Mouse (Mus musculus) inflammation-experienced regulatory T-cells, adult 6 months (primary cell): ENCODE data around the gene Cd300c. TPM values are rescaled to one million over a fixed set of nuclear protein-coding genes. Genes with fewer than 3 reads are reported as not detected.
"Not testable (repeated sequence)": the region's sequence is repeated elsewhere in the genome, so short reads cannot be mapped to it uniquely, and the experiment has no call there.

Experiments
- ATAC-seq: one replicate; pipeline ENCODE4 v1.8.0; 2017
- polyA plus RNA-seq, 3 experiments: library from polyadenylated mRNA; unstranded; fragments of 100-300 nt; shearing (Covaris generic); gene quantifications; one replicate each; pipeline ENCODE4 v1.2.1; 2017

Cd300c gene
- not detected for polyA plus RNA-seq

DNA sequence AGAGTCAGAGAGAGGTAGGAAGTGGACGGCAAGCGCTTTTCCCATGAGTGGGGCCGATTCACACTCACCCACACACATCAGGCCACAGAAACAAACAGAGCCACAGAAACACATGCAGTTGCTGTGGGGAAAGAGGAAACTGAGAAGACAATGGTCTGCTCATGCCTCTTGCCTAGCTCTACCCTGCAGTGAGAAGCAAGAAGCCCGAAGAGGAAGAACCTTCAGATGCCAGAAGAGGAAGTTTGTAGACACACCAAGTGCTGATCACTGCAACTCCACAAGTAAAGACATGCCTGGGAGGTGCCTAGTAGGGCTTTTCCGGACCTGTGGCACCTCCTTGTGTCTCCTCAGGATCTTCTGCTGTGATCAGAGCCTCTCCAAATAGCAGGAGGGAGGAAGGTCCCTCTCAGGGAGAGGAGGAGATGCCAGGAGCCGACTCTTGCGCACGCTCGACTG is at the start of gene Cd300c:
Gene Cd300c, minus strand, starts transcription at position 406 of the 456 bp plus-strand sequence.
- ATAC-seq = no peak

DNA sequence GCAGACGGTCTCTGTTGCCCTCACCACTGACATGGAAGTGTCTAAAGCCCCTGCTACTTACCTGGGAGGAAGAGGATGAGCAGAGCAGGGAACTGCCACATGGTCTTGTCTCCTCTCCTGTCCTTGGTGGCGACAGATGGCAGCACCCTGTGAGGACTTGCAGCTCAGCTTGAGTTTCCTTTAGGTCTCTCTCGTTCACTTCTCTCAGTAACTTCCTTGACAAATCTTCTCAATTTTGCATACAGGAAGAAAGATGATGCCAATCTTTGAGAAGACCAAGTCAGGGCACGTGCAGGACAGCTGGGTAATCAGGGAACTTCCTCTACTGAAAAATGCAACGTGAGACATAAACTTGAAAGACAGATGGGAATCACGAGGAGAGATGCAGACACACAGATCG is 47.1 kb upstream of the Cd300c start, which contains the start of gene Cd300ld2:
Gene Cd300ld2, minus strand, starts transcription at position 101 of the 400 bp plus-strand sequence.
- not testable (repeated sequence) for ATAC-seq

DNA sequence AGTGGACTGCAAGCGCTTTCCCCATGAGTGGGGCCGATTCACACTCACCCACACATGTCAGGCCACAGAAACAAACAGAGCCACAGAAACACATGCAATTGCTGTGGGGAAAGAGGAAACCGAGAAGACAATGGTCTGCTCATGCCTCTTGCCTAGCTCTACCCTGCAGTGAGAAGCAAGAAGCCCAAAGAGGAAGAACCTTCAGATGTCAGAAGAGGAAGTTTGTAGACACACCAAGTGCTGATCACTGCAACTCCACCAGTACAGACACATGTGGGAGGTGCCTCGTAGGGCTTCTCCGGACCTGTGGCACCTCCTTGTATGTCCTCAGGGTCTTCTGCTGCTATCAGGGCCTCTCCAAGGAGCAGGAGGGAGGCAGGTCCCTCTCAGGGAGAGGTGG is 35.1 kb upstream of the Cd300c start:
- no peak for ATAC-seq

DNA sequence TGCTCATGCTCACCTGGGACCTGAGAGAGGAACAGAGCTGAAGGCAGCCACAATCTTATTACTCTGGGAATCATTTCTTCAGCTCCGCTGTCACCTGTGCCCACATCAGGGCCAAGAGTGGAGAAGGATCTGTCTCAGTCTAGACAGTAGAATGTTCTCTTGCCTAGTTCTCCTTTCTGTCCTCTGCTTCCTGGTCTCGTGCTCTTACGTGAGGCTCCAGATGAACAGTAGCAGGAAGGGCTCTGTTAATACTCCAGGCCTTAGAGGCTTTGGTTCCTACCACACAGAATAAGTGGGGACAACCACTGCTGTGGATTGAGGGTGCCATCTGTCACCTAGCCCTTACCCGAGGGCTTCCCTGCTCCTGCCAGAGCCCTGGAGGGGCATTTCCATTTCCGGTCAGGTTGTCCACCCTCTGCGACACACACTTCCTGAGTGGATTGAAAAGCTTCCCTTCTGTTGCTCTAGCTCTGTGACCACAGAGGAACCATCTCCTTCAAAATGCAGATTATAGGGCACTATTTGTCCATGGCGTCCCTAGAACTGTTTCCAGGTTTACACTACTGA is 32.6 kb upstream of the Cd300c start, which contains the start of gene Cd300c2:
Gene Cd300c2, minus strand, starts transcription at position 407 of the 567 bp plus-strand sequence.
- no peak for ATAC-seq

DNA sequence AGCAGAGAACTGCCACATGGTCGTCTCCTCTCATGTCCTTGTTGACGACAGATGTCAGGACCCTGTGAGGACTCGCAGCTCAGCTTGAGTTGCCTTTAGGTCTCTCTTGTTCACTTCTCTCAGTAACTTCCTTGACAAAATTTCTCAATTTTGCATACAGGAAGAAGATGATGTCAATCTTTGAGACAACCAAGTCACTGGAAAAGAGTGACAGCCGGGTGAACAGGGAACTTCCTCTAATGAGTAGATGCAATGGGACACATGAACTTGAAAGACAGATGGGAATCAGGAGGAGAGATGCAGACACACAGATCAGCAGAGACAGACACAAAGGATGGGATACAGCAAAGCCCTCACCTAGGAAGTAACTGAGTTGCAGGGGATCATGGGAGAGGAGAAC is 20.8 kb upstream of the Cd300c start, which contains the start of gene Cd300ld:
Gene Cd300ld, minus strand, starts transcription at position 130 of the 400 bp plus-strand sequence.
- ATAC-seq = no peak

DNA sequence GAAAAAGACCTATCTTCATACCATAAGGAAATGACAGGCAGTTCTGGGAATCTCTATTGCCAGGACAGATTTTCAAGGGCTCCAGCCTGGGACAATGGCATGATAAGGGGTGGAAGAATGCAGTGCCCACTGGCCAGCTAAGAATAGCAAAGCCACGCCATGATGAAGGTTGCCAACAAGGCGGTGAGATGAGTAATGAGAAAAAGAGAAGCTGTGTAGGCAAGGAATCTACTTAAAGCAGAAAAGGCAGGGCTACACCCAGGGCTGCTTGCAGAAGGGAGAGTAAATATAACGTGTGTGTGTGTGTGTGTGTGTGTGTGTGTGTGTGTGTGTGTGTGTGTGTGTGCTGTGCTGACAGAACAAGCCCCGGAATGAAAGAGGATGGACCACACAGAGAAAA is 12.9 kb upstream of the Cd300c start:
- ATAC-seq = no peak

DNA sequence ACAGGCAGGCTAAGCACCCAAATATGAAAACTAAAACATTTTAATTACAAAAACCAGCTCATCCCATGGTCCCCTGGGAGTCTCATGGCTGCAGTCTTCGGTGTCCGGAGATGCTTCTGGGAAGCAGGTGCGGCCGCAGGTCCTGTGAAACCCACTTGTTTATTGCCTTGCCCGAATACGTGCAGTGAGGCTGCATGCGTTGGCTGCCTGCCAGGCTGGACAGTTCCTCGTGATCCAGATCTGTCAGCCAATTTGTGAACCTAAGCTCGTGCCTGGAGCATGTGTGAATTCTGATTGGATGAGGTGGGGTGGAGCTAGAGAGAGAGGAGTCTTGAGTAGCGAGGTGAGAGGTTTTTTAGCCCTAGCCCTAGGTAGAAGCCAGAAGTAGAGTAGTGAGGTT is 3.8 kb upstream of the Cd300c start:
- no peak for ATAC-seq

DNA sequence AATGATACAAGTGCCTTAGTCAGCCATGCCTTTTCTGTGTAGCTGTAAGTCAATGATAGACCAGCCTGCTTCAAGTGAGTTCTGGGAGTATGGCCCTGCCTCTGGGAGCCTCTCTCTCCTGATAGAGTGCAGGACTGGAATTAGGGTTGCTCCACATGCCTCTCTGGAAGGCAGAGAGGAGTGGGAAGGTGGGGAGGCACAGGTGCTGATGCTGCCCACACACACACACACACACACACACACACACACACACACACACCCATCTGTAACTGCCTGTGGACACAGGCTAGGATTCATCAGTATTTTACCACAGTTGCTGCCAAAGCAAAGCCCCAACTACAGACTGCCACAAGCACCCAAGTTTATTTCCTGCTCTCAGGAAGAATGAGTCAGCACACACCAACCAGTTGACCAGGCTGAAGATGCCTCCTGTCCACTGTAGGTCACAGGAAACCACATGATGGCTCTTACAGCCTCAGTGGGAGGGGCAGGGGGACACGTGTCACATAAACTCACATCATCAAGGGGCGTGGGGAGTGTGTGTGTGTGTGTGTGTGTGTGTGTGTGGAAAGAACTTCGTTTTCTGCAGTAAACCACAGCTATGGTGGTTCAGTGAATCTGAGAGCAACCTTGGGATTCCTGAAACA is 3.7 kb downstream of the Cd300c start:
- ATAC-seq = no peak

DNA sequence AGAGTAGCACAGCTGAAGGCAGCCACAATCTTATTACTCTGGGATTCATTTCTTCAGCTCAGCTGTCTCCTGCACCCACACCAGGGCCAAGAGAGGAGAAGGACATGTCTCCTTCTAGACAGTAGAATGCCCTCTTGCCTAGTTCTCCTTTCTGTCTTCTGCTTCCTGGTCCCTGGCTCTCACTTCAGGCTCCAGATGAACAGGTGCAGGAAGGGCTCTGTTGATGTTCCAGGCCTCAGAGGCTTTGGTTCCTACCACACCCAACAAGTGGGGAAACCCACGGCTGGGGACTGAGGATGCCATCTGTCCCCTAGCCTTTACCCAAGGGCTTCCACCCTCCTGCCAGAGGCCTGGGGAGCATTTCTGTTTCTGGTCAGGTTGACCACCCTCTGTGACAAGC is 8.6 kb downstream of the Cd300c start:
- ATAC-seq = no peak

DNA sequence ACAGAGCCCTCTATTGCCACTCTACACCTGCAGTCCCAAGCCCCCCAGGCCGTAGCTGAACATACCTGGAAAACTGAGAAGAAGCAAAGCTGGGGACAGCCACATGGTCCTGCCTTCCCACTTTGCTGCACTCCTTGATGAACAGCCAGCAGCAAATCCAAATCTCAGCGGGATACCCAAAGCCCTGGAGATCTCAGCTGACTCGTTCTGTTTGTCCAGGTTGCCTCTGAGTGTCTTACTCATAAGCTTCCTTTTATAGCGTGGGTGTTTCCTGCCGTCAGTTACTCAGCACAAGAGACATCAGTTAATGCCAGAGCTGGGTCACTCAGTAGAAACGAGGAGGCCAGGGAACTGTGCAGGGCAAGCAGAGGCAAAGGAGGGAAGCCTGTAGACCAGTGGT is 34.8 kb downstream of the Cd300c start, which contains the start of gene Cd300lb:
Gene Cd300lb, minus strand, starts transcription at position 243 of the 400 bp plus-strand sequence.
- ATAC-seq = no peak

DNA sequence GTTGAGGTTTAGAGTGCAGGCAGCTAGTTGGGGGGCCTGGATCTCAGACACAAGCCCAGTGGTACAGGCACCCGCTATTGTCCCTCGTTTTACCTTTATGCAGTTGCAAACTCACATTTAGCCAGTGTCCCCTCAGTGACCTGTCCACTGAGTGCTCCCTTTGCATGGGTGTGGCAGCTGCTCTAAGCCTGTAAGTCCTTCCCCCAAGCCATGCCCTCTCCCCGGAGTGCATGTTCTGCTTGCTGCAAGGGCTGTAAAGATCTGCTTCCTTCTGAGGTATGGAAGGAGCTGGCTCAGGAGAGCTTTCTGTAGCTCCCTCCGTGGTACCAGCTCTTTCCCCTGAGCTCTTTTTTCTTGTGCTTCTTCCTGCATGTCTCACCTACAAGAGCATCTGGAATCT is 35.4 kb downstream of the Cd300c start:
- no peak for ATAC-seq

DNA sequence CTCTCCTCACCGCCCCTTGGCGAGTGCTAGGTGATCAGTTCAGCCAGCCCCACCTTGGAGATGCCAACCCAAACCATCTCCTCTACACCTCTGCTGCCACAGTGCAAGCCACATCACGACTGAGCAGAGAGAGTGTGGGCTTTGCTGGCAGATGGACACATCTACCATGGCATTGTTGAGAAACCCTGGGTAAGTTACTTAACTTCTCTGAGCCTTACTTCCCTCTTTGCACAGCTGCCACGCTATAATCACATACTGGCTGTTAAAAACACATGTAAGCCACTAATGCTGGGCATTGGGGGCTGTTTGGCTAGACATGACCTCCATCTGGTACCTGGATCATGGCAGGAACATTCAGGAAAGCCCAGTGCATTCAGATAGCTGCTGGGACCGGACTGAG is 37.9 kb downstream of the Cd300c start:
- ATAC-seq = no peak

DNA sequence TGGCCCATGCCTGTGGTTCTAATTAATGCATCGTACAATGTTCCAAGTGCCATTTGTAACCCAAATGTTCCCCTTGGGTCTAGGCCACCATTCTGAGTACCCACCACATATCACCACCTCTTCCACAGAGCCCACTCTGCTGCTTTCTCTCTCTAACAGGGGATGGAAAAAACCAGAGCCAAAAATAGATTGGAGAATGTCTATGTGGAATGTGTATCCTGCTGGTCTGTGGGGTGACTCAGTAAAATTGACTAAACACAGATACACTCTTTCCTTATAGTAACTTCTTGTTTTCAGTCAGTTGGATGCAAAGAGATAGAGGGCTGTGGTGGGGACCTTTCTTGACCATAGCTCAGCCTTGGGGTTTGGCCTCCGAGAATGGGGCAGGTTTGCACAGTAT is 39.4 kb downstream of the Cd300c start:
- no peak for ATAC-seq

DNA sequence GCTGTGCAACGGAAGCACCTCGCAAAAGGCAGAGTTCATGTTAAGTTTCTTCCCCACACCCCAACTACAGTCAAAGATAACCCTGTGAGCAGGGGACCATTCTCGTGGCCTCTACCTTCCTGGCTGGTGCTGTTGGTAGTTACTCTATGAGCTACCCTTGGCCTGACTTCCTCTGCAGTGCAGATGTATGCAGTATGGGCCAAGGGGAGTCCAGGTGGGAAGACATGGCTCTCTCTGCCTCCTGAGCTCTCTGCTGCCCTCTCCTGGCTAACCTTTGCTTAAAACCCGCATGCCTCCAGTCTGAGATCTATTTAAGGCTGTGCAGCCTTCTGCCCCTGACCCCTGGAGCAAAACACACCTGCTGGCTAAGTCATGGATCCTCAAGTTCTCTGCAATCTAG is 45.0 kb downstream of the Cd300c start:
- ATAC-seq = no peak

DNA sequence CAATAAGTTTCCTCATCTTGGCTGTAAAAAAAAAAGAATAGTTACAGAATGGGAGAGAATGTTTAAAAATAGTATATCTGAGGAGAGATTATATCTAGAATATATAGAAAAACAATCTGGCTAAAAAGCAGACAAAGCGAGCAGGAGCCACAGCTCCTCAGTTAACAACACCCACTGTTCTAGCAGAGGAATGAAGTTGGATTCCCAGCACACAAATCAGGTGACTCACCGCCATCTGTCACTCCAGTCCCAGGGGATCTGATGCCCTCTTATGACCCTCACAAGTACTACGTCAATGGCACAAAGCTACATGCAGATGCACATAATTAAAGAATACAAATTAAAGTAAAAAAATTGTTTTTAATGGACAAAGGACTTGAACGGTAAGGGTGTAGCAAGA is 46.5 kb downstream of the Cd300c start:
- ATAC-seq = no peak

DNA sequence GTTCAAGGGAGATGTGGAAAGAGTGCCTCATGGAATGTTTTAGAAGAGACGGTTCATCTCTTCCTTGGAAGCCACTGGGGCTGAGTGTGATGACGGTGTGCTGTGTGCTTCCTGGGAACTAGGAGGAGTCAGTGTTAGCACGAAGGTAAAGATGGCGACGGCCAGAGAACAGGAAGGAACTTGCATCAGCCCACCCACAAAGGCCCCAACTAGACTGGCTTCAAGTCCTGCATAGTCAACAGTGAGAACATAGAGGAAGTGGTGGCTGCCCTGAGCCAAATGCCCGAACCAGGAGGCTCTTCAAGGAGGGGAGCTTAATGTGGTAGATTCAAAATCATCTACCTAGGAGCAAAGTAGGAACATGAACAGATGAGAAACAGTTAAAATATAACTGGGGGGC is 51.8 kb downstream of the Cd300c start:
- ATAC-seq = no peak

DNA sequence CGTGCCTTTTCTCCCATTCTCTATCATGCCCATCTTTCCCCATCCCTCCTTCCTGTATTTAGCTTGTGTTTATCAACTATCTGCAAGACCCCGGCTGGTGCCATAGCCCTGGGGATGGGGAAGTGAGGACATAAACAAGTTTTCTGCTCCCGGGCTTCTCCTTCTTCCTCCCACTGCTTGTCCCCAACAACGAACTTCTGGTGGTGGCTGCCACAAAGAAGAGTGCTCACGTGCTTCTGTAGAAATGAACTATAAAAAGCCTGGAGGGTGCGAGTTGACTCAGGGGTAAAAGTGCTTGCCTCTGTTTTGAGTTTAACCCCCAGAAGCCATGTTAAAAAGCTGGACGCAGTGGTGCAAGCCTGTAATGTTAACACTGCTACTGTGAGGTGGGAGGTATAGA is 54.0 kb downstream of the Cd300c start:
- ATAC-seq = no peak

DNA sequence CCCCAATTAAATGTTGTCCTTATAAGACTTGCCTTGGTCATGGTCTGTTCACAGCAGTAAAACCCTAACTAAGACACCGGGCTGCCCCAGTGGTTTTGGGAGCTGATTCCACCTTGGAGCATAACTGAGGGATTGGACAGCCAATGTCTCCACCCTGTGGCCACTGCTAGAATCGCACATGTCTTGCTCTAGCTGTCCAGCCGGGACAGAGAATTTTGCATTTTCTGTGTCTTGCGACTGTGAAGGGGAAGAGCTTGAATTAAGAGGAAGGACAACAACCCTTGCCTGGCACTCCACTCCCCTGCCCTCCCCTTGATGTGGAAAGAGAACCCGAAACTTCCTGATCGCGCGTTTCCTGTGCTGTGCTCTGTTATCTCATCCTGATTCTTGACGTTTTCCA is 56.1 kb downstream of the Cd300c start:
- ATAC-seq = no peak

DNA sequence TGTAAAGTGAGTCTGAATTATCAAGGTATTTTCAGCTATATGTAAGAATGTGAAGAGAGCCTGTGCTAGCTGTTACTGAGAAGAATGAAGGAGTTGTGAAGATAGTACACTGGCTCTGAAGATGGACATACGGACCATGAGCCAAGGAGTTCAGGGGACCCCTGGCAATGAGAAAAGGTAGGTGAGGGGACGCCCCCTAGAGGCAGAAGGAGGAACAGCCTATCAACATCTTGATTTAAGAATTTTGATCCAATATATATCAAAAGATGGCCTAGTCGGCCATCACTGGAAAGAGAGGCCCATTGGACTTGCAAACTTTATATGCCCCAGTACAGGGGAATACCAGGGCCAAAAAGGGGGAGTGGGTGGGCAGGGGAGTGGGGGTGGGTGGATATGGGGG is 59.4 kb downstream of the Cd300c start:
- not testable (repeated sequence) for ATAC-seq

DNA sequence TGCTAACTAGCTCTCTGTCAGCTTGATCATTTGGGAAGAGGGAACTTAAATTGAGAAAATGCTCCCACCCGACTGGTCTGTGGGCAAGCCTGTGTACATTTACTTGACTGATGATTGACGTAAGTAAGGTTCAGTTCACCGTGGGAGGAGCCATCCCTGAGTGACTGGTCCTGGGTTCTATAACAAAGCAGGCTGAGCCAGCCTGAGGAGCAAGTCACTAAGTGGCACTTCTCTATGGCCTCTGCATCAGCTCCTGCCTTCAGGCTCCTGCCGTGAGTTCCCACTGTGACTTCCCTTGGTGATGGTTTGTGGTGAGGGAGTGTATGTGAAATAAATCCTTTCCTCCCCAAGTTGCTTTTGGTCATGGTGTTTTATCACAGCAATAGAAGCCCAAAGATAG is 60.9 kb downstream of the Cd300c start:
- ATAC-seq = no peak

DNA sequence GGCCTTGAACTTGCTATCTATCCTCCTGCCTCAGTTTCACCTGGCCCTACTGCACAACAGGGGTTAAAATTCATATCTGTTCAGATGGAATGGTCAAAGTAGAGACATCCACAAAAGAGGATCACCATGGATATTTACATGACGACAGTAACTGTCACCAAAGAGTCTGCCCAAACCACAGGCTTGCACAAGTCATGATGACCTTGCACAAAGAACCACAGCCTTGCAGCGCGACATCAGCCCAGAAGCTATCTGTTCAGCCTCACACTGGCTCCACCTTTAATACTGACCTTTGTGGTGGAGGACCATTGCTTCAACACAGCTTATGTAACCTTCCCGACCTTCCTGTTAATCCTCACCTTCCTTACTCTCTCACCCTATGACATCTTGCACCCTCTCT is 61.4 kb downstream of the Cd300c start:
- no peak for ATAC-seq
